Mouse (Mus musculus) intestine, embryonic 15.5 days (tissue): ENCODE data around the gene Rars. TPM values are rescaled to one million over a fixed set of nuclear protein-coding genes. Genes with fewer than 3 reads are reported as not detected.
"Not testable (repeated sequence)": the region's sequence is repeated elsewhere in the genome, so short reads cannot be mapped to it uniquely, and the experiment has no call there.

Experiments
- ATAC-seq: fragments of 200-750 bp; cut with Nextera tagmentation; 2 replicates; pipeline ENCODE4 v1.8.0; 2017; ENCODE audit warnings: moderate TSS enrichment, moderate library complexity
- H3K27ac ChIP-seq: fragments of 300-500 bp; sonication (generic); 2 replicates; pipeline ENCODE4 v1.5.1; 2015; ENCODE audit warnings: mild to moderate bottlenecking, inconsistent platforms
- H3K27me3 ChIP-seq: fragments of 300-500 bp; sonication (generic); replicated peaks from 2 replicates; pipeline ENCODE4 v1.6.1; 2015; ENCODE audit warnings: inconsistent platforms
- H3K36me3 ChIP-seq: fragments of 300-500 bp; sonication (generic); 2 replicates; pipeline ENCODE4 v1.6.1; 2015; ENCODE audit warnings: inconsistent platforms
- H3K4me1 ChIP-seq: fragments of 300-500 bp; sonication (generic); replicated peaks from 2 replicates; pipeline ENCODE4 v1.6.1; 2015; ENCODE audit warnings: inconsistent platforms
- H3K4me2 ChIP-seq: fragments of 300-500 bp; sonication (generic); replicated peaks from 2 replicates; pipeline ENCODE4 v1.6.1; 2015; ENCODE audit warnings: mild to moderate bottlenecking, inconsistent platforms
- H3K4me3 ChIP-seq: fragments of 300-500 bp; sonication (generic); replicated peaks from 2 replicates; pipeline ENCODE4 v1.5.1; 2015; ENCODE audit warnings: inconsistent platforms
- H3K9ac ChIP-seq: fragments of 300-500 bp; sonication (generic); 2 replicates; pipeline ENCODE4 v1.6.1; 2015; ENCODE audit warnings: inconsistent platforms
- H3K9me3 ChIP-seq: fragments of 300-500 bp; sonication (generic); 2 replicates; pipeline ENCODE4 v1.6.1; 2016; ENCODE audit warnings: inconsistent platforms
- WGBS: fragments of 180-500 bp; shearing (Covaris S2); methylation state at CpG from one replicate; pipeline ENCODE4 v1.1.7; 2015; 5-methylcytosine and 5-hydroxymethylcytosine counted together
- polyA plus RNA-seq: library from polyadenylated mRNA; unstranded; fragments of >200 nt; fragmentation: Nextera tagmentation; extraction: Ambion mirVana; gene quantifications from 2 replicates; pipeline ENCODE4 v1.2.1, GENCODE M21; 2015

Rars gene
- polyA plus RNA-seq, 1 experiment from 2014 or later: 122 TPM

DNA sequence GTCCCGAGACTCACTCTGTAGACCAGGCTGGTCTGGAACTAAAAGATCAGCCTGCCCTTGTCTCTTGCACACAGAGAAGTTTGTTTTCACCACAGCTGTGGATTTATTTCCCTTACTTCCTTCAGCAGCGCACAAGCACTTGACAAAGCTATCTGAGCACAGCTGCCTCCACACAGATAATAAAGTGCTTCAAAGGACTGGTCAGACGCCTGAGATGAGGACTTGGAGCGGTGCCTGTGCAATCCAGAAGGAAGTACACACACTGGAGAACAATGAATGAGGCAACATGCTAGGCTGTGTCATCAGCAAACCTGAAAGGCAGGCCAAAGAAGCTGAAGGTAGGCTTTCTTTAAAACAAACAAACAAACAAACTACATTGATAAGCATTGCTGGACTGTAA lies 2.2 kb downstream of the Rars start:
- Histone ChIP-seq H3K9me3 (no peaks in the 10 kb centered on the region), H3K4me1 (no peaks in the 10 kb centered on the region; the same call in 1 of the 2 replicates), H3K4me3 (no peak overlapping the region), H3K27ac (no peak overlapping the region), H3K9ac (no peak overlapping the region), H3K36me3 (peaks cover 28% of the 10 kb centered on the region), H3K27me3 (no peaks in the 10 kb centered on the region), H3K4me2 (no peak overlapping the region)
- 56% methylated on average over 4 of the region's 4 CpGs for WGBS
- peak; percentile 26 for ATAC-seq

DNA sequence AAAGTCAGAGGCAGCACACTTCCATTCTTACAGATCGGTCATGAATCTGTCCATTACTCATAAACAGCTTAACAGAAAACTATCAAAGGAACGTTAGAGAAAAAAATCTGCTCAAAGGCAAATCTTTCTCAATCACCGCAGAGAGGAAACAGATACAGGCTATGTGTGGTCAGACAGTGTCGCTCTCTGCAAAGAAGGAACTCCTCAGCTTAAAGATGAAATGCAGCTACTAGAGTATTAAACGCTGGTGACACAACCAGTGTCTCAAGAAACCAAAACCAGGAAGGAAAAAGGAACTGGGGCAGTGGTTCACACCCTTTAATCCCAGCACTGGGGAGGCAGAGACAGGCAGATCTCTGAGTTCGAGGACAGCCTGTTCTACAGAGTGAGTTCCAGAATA lies 6.6 kb downstream of the Rars start:
- Histone ChIP-seq H3K4me1 (no peaks in the 10 kb centered on the region), H3K9ac (no peak overlapping the region), H3K27ac (no peak overlapping the region), H3K36me3 (peaks cover 49% of the 10 kb centered on the region), H3K9me3 (no peaks in the 10 kb centered on the region), H3K4me3 (no peak overlapping the region), H3K4me2 (no peak overlapping the region), H3K27me3 (no peaks in the 10 kb centered on the region)
- ATAC-seq: no peak
- WGBS: 89% methylated on average over 6 of the region's 6 CpGs

DNA sequence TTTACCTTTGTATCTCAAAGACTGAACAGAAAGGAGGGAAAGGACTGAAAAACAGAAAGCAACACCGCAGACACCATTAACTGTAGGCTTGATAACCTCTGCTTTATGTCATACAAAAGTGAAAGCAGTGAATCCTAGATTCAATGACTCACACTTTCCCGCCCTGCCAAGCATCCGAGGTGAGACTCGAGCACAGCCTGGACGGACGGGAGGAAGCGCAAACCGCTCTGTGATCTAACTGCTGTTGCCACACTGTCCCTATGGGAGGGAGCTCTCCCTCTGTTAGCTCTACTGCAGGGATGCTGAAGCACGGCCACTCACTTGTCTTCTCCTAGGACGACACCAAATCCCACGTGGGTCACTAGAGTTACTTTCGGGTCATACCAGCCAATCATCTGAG lies 18.0 kb downstream of the Rars start:
- Histone ChIP-seq H3K4me3 (no peak overlapping the region), H3K9me3 (no peaks in the 10 kb centered on the region), H3K36me3 (peaks cover 61% of the 10 kb centered on the region), H3K27ac (no peak overlapping the region), H3K9ac (no peak overlapping the region), H3K27me3 (no peaks in the 10 kb centered on the region), H3K4me1 (no peaks in the 10 kb centered on the region), H3K4me2 (no peak overlapping the region)
- no peak for ATAC-seq
- WGBS: 86% methylated on average over 12 of the region's 12 CpGs

DNA sequence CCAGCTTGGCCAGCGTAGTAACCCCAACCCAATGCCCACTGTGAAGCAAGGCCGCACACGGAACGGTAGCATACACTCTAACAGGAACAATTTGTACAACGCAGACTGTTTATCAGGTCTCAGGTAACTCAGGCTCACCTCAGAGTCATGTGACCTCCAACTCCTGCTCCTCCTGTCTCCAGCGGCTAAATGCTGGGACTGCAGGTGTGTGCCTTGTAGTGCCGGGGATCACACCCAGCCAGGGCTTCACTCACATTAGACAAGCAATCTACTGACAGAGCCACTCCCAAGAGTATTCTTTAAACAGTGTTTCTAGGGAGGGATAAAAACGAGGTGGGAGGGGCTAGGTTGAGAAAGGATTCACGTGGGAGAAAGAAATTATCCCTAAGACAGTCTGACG lies 22.8 kb downstream of the Rars start:
- peak; percentile 56 for ATAC-seq
- no peak overlapping the region for H3K4me3 ChIP-seq
- no peak overlapping the region for H3K27ac ChIP-seq
- H3K9me3 ChIP-seq: no peaks in the 10 kb centered on the region
- H3K4me2 ChIP-seq: no peak overlapping the region
- peaks cover 58% of the 10 kb centered on the region for H3K36me3 ChIP-seq
- WGBS: 76% methylated on average over 10 of the region's 10 CpGs
- no peaks in the 10 kb centered on the region for H3K4me1 ChIP-seq
- H3K9ac ChIP-seq: no peak overlapping the region
- no peaks in the 10 kb centered on the region for H3K27me3 ChIP-seq

DNA sequence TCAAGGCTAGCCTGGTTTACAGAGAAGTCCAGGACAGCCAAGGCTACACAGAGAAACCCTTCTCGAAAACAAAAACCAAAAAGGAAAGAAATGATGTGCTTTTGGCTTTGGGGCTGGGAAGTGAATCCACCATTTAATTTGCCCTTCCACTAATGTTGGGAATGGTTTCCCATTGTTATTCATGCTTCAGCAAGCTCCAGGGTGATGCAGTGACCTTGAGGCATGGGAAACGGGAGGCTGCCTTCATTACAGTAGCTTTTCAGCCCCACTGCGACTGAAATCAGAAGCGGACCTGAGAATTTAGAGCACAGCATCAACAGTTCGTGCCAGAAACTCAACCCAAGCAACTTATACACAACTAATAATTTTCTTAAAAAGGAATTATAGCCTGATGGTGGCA lies 33.0 kb downstream of the Rars start:
- Histone ChIP-seq H3K9me3 (no peaks in the 10 kb centered on the region), H3K36me3 (no peaks in the 10 kb centered on the region), H3K9ac (no peak overlapping the region), H3K27ac (no peak overlapping the region), H3K4me3 (no peak overlapping the region), H3K4me2 (no peak overlapping the region), H3K27me3 (peaks cover 33% of the 10 kb centered on the region), H3K4me1 (peaks cover 12% of the 10 kb centered on the region)
- ATAC-seq: no peak
- WGBS: 79% methylated on average over 5 of the region's 5 CpGs

DNA sequence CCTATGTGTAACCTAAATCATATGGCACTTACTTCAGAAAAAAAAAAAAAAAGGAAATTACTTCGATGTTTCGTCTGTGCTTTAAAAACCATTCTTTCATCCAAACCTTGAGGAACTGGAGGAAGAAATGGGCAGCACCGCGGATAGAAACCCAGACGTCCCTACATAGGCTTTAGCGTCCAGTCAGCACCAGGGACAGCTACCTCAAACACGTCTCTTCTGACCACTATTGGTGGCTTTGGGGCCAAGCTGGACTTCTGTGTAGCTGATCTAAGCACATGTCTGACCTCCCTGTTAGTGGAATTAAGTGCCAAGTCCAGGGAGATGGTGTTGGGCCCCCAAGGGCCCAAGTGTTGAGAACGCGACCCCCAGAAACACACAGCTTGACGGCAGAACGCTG lies 35.4 kb downstream of the Rars start, which contains the start of gene Fbll1:
Gene Fbll1 (minus strand): TSS at position 11 of the 400 bp plus-strand sequence.
- ATAC-seq: no peak
- H3K4me3 ChIP-seq: peak within 1 kb of the TSS; percentile 36
- 21% methylated on average over 11 of the region's 11 CpGs for WGBS
- no peaks in the 10 kb centered on the region for H3K36me3 ChIP-seq
- H3K9ac ChIP-seq: no peak within 1 kb of the TSS
- peaks cover 49% of the 10 kb centered on the region for H3K27me3 ChIP-seq
- no peaks in the 10 kb centered on the region for H3K9me3 ChIP-seq
- H3K27ac ChIP-seq: no peak within 1 kb of the TSS
- H3K4me1 ChIP-seq: peaks cover 12% of the 10 kb centered on the region
- peak within 1 kb of the TSS; percentile 60 for H3K4me2 ChIP-seq

DNA sequence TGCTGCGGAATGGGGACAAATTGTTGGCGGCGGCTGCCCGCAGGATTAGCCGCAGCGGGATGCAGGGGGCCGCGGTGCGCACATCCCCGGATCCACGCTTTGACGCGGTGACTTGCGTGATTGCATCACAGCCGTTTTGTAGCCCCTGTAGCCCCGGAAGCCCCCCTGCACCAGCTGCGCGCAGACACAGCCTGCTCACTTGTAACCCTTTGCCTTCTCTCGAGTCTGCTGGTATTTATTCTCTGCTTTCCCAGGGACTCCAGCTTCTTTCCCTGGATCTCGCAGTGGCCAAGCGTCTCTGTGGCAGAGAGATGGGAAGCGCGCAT lies 35.8 kb downstream of the Rars start:
- peak; percentile 47; the same call in 1 of the 2 replicates for ATAC-seq
- Histone ChIP-seq H3K9ac (no peak overlapping the region), H3K4me1 (peaks cover 12% of the 10 kb centered on the region), H3K4me2 (peak overlapping the region; percentile 60), H3K4me3 (peak overlapping the region; percentile 36), H3K27me3 (peaks cover 49% of the 10 kb centered on the region), H3K36me3 (no peaks in the 10 kb centered on the region), H3K27ac (no peak overlapping the region), H3K9me3 (no peaks in the 10 kb centered on the region)
- 3% methylated on average over 23 of the region's 23 CpGs for WGBS

DNA sequence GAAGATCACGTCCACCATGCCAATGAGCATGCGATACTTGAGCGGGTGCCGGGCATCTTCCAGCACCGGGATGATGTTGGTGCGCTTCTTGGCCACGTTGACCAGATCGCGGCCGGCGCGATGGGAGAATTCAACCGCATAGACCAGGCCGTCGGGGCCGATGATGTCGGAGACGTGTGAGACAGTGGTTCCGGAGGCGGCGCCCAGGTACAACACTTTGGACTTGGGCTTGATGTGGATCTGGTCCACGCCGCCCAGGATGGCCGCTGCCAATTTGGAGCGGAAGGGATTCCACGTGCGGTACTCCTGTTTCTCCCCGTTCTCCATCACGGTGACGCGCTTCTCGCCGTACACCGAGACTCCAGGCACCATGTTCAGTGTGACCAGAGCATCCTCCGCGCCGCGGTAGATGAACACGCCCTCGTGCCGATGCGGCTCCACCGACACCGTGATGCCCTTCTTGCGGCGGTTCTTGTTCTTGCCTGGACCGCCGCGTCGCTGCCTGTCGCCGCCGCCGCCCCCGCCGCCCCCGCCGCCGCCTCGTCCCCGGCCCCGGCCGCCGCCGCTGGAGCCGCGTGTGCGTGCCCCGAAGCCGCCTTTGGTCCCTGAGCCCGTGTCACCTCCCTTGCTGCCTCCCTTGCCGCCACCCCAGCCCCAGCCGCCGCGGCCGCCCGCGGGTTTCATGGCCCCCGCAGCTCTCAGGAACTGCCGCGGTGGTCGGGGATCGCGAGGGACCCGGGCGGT lies 36.4 kb downstream of the Rars start:
- ATAC-seq: peak; percentile 49; the same call in 1 of the 2 replicates
- H3K9me3 ChIP-seq: no peaks in the 10 kb centered on the region
- H3K9ac ChIP-seq: no peak overlapping the region
- H3K36me3 ChIP-seq: no peaks in the 10 kb centered on the region
- peak overlapping the region; percentile 60 for H3K4me2 ChIP-seq
- no peak overlapping the region for H3K27ac ChIP-seq
- WGBS: 6% methylated on average over 70 of the region's 86 CpGs
- peaks cover 49% of the 10 kb centered on the region for H3K27me3 ChIP-seq
- H3K4me1 ChIP-seq: peaks cover 12% of the 10 kb centered on the region
- peak overlapping the region; percentile 36 for H3K4me3 ChIP-seq

DNA sequence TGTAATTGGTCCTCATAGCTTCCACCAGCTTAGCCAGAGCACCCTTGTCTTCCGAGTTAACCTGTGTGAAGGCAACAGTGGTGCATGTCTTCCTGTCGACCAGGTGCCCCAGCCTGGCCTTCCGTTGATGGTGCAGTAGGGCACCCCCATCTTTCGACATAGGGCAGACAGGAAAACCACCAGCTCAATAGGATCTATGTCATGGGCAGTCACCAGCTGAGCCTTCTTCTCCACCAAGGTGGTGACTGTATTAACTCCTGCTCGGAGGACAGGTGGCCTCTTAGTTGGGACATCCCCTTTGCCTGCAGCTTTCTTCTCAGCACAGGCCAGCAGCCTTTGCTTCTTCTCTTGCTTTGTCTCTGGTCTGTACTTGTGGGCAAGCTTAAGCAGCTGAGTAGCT lies 41.5 kb downstream of the Rars start:
- ATAC-seq, H3K9me3 ChIP-seq, H3K9ac ChIP-seq, H3K36me3 ChIP-seq, H3K4me1 ChIP-seq, H3K27ac ChIP-seq, H3K4me2 ChIP-seq, H3K4me3 ChIP-seq: not testable (repeated sequence)
- peaks cover 31% of the 10 kb centered on the region for H3K27me3 ChIP-seq
- 77% methylated on average over 5 of the region's 5 CpGs for WGBS

DNA sequence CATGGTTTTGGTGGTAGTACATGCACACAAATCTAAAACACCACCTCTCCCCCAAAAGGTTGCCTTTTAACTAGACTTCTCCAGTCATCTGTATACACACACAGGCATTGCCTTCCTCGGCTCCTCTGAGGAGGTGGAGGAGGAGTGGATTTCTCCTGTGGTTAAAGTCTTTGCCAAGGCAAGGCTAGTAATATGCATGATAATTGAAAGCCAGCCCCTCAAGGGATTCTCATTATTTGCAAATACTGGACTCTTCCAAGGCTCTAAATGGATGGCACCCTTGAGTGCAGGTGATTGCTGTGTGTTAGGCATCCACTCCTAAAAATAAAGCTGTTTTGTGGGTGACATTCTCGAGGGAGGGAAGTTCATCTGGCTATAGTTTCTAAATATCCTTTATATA lies 45.9 kb downstream of the Rars start:
- ATAC-seq: no peak
- Histone ChIP-seq H3K27me3 (no peaks in the 10 kb centered on the region), H3K27ac (no peak overlapping the region), H3K4me1 (no peaks in the 10 kb centered on the region), H3K4me3 (no peak overlapping the region), H3K36me3 (peaks cover 24% of the 10 kb centered on the region), H3K9me3 (no peaks in the 10 kb centered on the region), H3K9ac (no peak overlapping the region), H3K4me2 (no peak overlapping the region)
- WGBS: 83% methylated on average over 2 of the region's 2 CpGs

DNA sequence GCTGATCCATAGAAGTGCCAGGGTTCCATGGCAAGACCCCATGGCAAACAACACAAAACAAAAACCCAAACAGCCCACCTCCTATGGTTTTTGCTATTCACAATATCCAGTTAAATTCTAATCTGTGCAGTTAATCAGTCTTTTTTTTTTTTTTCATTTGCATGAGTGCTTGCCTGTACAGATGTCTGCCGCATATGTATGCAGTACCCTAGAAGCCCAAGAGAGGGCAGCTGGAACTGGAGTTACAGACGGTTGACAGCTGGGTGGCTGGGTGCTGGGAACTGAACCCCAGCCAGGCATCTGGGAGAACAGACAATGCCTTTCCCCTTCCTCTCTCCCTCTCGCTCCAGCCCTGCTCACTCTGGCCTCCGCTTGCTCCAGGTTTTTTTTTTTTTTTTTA lies 49.8 kb downstream of the Rars start:
- H3K4me1 ChIP-seq: no peaks in the 10 kb centered on the region
- H3K27me3 ChIP-seq: no peaks in the 10 kb centered on the region
- H3K36me3 ChIP-seq: peaks cover 42% of the 10 kb centered on the region
- no peaks in the 10 kb centered on the region for H3K9me3 ChIP-seq
- no peak overlapping the region for H3K4me2 ChIP-seq
- no peak overlapping the region for H3K27ac ChIP-seq
- H3K4me3 ChIP-seq: no peak overlapping the region
- 95% methylated on average over 4 of the region's 4 CpGs for WGBS
- no peak overlapping the region for H3K9ac ChIP-seq
- no peak for ATAC-seq

DNA sequence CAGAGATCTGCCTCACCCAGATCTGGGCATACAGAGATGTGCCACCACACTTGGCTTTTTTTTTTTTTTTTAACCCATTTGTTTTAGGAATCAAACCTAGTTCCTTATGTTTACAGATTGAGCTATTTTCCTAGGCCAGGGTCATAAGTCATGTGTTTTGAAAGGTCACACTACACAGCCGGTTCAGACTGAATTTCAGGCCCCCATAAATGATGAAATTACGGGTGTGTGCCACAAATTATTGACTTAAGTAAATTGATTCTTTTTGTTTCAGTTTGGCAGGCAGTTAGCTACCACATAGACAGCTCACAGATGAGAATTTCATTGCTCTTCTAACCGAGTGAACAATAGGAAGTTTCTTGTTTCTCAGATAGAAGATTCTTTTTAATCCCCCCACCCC lies 50.3 kb downstream of the Rars start:
- H3K4me2 ChIP-seq: no peak overlapping the region
- peaks cover 47% of the 10 kb centered on the region for H3K36me3 ChIP-seq
- WGBS: 74% methylated on average over 3 of the region's 3 CpGs
- no peaks in the 10 kb centered on the region for H3K27me3 ChIP-seq
- no peak overlapping the region for H3K9ac ChIP-seq
- no peak overlapping the region for H3K4me3 ChIP-seq
- H3K4me1 ChIP-seq: no peaks in the 10 kb centered on the region
- no peaks in the 10 kb centered on the region for H3K9me3 ChIP-seq
- ATAC-seq: no peak
- H3K27ac ChIP-seq: no peak overlapping the region

DNA sequence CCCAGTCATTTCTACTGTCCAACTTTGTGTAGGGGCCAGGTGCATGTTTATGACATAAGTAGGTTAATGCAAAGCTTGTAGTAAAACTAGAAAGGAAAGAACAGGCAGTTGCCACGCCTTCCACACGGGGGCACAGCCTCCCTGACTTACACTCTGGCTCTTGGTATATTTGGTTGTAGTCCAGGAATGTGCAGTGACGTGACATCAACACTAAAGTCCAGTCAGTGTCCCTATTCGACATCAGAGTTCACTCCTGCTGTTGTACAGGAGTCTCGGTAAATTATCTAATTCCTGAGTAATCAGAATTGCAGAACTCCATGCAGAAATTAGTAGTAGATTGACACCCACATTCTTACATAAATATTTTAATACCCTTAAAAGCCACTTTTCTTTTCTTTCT lies 51.3 kb downstream of the Rars start:
- ATAC-seq: peak; percentile 58; the same call in 1 of the 2 replicates
- Histone ChIP-seq H3K9me3 (no peaks in the 10 kb centered on the region), H3K4me3 (no peak overlapping the region), H3K4me2 (no peak overlapping the region), H3K36me3 (peaks cover 48% of the 10 kb centered on the region), H3K27me3 (no peaks in the 10 kb centered on the region), H3K27ac (no peak overlapping the region), H3K4me1 (no peaks in the 10 kb centered on the region), H3K9ac (no peak overlapping the region)
- 90% methylated on average over 5 of the region's 5 CpGs for WGBS
